Mouse (Mus musculus): ENCODE data around the gene Gm20479.

Gene Gm20479

DNA sequence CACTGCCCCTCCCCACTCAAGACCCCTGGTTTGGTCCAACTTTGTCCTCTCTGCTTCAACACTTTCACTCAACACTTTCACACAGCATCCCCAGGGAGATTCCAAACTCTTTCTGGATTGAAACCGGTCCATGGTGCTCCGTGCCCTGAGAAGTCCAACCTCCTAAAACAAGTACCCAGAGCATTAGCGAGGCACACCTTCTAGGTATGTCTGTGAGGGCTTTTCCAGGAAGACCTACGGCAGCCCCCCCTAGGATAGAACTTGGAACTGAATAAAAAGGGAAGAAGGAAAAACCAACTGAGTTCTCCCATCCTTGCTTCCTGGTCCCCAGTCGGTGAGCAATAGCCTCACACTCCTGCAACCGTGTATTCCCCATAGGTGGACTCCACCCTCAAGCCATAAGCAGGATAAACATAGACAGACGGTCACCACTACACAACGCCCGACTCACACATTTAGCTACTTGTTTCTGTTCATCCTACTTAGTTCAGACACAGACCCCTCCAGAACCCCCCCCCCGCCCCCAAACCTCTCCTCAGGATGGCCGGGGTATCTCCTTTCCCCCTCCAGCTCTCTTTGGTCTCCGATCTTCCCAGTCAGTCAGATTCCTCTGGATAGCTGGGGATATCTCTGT is 45.5 kb downstream of the Gm20479 start:
- no peak for DNase-seq (ENCODE audit: low read depth, low spot score)

DNA sequence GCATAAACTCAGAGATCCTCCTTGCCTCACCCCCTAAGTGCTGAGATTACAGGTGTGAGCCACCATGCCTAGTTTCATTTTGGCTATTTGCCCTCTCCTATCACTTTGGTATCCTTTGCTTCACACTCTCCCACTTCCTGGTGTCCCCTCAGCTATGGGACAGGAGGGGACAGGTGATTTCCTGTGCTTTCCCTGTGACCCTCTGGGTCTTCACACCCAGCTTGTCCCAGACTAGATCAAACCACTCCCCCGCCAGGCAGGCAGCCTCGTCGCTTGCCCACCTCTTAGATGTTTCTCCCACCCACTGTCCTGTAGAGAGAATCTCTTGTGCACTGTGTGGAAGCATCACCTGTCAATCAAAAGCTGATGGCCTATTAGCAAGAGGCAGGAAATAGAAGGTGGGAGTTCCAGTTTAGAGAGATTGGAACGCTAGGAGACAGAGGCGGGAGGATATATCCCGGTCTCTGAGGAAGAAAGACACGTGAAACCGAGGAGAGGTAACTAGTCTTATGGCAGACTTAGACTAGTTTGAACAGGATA is 46.2 kb downstream of the Gm20479 start:
- no peak for DNase-seq (ENCODE audit: low read depth, low spot score)

DNA sequence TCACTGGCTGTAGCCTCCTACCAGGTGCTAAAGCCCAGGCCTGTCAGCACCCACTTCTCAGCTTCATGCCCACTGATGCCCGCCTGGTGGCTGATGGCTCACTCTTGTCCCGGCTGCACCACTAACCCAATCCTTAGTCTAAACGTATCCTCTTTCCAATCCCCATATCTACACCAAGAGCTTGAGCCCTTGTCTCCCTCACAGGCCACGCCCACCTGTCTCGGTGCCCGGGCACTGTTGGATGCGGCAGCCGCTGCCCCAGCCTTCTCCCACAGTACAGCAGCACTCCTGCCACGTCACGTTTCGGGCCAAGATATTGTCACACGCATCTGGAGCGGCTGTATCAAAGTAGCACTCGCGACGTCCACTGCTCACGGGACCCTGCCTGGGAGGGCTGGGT is 46.9 kb downstream of the Gm20479 start:
- no peak for DNase-seq (ENCODE audit: low read depth, low spot score)

DNA sequence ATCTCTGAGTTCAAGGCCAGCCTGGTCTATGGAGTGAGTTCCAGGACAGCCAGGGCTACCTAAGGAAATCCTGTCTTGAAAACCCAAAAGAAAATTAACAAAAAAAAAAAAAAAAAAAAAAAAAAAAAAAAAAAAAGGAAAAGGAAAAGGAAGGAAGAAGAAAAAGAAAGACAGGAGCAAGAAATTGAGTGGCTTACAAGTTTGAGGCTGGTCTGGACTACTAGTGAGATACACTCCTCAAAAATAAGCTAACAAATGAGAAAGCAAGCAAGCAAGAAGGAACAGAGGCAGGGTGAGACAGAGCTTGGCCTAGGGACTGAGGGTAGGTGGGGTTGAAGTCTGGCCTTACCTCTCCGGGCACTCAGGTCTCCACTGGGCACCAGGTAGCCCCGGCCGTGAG is 47.4 kb downstream of the Gm20479 start:
- no peak for DNase-seq (ENCODE audit: low read depth, low spot score)

DNA sequence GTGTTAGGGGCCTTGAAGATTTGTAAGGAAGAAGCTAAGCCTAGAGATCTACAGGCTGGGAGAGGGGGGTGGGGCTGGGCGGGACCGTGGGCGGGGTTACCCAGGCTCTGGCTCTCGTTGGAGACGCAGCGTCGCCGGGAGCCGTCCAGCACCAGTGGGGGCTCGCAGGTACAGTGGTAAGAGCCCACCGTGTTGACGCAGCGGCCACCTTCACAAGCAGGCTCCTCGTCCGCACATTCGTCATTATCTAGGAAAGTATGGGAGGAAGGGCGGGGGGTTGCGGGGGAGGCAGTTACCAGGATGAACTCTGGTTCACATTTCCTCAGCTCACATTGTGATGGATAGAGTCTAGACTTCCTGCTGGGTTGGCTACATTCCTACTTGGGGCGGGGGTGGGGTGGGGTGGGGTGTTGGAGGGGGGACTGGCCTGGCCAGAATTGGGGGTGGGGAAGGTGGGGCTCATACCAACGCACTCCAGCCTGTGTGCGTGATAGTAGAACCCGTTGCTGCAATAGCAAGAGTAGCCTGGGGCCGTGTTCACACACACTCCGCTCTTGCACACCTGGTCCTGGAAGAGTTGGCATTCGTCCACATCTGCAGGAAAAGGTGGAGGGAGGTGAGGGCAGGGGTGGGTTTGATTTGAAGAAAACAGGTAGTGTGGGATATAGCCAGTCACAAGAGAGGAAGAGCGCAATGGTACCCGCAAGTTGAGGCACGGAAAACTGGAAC is 48.2 kb downstream of the Gm20479 start:
- no peak for DNase-seq (ENCODE audit: low read depth, low spot score)

DNA sequence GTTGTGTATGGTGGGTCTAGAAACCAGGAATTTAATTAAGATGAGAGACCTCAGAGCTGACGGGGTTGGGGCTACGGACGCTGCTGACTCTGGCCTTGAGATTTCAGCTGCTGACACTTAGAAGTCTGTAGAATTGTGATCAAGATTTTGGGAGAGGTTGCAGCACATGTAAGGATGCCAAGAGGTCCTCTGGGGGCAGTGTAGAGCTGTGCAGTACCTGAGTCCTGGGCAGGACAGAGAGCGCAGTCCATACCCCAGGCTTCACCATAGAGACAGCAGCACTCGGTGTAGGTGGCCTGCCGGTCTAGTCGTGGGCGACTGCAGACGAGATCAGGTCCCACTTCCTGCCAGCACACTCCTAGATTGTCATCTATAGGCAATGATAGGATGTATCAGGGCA is 49.7 kb downstream of the Gm20479 start:
- no peak for DNase-seq (ENCODE audit: low read depth, low spot score)

DNA sequence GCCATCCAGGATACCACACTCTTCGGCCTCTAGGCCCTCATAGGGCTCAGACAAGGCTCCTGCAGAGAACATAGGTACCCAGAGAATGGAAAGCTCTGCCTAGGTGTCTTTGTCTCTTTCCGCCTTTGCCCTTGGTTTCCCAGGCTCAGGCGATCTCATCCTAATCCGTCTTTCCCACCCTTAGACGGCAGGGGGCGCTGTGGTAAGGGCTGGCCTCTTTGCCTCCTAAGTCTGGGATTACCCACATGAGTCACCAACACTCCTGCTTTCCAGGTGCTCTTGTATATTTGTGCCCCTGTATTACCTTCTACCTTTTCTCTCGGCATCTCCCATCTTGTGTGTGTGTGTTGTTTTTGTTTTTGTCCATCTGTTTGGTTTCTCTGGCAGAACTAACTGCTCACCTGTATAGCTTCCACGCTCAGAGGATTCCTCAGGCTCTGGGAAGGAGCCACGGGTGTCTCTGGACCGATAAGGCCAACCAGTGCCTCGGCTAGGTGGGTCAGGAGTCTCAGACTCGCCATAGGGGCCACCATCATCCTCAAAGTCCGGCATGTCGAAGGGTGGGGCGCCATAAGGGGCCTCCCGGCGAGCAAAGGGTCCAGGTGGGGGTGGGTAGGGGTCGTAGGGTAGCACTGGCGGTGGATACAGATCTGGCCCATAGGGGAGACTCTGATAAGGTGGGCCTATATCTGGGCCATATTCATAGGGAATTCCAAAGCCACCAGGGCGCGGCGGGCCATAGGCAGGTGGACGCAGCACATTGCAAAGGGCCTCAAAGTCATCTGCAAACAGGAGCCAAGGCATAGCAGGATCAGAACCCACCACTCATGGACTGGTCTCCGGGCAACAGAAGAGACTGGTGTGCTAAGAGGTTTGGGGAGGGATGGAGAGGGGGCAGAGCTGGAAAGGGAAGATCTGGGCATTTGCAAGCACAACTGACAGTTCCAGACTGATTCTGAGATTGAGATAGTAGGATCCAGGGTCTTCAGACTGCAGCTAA is 50.8 kb downstream of the Gm20479 start:
- DNase-seq (ENCODE audit: low read depth, low spot score), result no peak

DNA sequence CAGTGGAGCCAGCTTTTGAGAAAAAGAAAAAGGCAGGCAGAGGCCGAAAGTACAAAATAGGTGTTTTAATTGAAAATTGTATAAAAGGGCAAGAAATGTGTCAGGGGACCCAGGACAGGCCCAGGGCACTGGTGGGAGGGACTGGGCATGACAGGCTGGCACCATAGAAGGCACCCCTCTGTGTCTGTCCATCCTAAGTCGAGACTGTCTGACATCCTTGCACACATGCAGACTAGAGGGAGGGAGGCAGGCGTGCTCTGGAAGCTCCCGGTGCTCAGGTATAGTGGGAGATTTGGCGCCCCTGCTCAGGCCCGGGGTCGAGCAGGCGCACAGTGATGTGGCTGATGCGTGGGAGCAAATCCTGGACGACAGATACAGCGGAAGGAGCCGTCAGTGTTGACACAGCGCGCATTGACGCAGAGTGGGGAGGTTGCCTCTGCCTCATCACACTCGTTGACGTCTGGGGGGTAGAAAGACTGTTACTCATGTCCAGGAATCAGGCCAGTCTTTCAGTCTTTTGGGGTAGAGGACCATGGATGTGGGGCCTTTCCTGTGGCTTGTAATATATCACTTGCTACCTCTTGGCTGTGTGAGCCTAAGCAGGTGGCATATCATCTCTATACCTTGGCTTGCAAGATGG is 52.0 kb downstream of the Gm20479 start:
- no peak for DNase-seq (ENCODE audit: low read depth, low spot score)

Measured in CD4-positive helper T cell, adult 2 months (primary cell).